Mouse (Mus musculus) C2C12 (cell line): ENCODE results near the gene Nectin2. TPM values are rescaled to one million over a fixed set of nuclear protein-coding genes. Genes with fewer than 3 reads are reported as not detected.
A peak's percentile ranks its signal among the peaks of the same experiment; 100 is the strongest.

Source experiments
- H3K27me3 ChIP-seq: one replicate; pipeline ENCODE4 v1.6.1; 2011; ENCODE audit not compliant: control insufficient read depth, insufficient read depth, insufficient read length
- H3K36me3 ChIP-seq: one replicate; pipeline ENCODE4 v1.6.1; 2011; ENCODE audit not compliant: control insufficient read depth, insufficient read depth
- H3K4me3 ChIP-seq: one replicate; pipeline ENCODE4 v1.5.1; 2011; ENCODE audit warnings: mild to moderate bottlenecking, control low read depth; ENCODE audit not compliant: poor library complexity, insufficient read depth, severe bottlenecking
- H3K79me2 ChIP-seq: one replicate; pipeline ENCODE4 v1.6.1; 2011; ENCODE audit not compliant: control insufficient read depth, insufficient read depth
- H3K79me3 ChIP-seq: one replicate; pipeline ENCODE4 v1.6.1; 2011; ENCODE audit warnings: low read depth, control low read depth
- H3ac ChIP-seq: one replicate; pipeline ENCODE3; 2011; ENCODE audit warnings: low read depth; ENCODE audit not compliant: control insufficient read depth, insufficient read length
- CEBPB ChIP-seq: IDR thresholded peaks from one replicate; pipeline ENCODE4 v1.6.1; 2011; ENCODE audit warnings: low read depth, mild to moderate bottlenecking, control low read depth, moderate library complexity
- CTCF ChIP-seq: IDR thresholded peaks from one replicate; pipeline ENCODE4 v1.5.1; 2011; ENCODE audit not compliant: control insufficient read depth, insufficient read depth, insufficient read length
- FOSL1 ChIP-seq: IDR thresholded peaks from one replicate; pipeline ENCODE4 v1.8.0; 2011; ENCODE audit warnings: mild to moderate bottlenecking, low read length; ENCODE audit not compliant: poor library complexity, insufficient read depth, severe bottlenecking
- MAX ChIP-seq: IDR thresholded peaks from one replicate; pipeline ENCODE4 v1.6.1; 2011; ENCODE audit warnings: mild to moderate bottlenecking, control low read depth
- MYOD1 ChIP-seq: IDR thresholded peaks from one replicate; pipeline ENCODE4 v1.6.1; 2011; ENCODE audit warnings: low read depth; ENCODE audit not compliant: control insufficient read depth, insufficient read length
- MYOG ChIP-seq: IDR thresholded peaks from one replicate; pipeline ENCODE4 v1.6.1; 2011; ENCODE audit not compliant: control insufficient read depth, insufficient read length; ENCODE audit errors: extremely low read depth
- USF1 ChIP-seq: IDR thresholded peaks from one replicate; pipeline ENCODE4 v1.6.1; 2011; ENCODE audit warnings: low read depth, mild to moderate bottlenecking, control low read depth, moderate library complexity
- polyA plus RNA-seq: library from polyadenylated mRNA; unstranded; fragments of >200 nt; fragmentation: generic; extraction: Trizol; gene quantifications from one replicate; pipeline ENCODE4 v1.2.1, GENCODE M21; 2012; ENCODE audit warnings: missing spikeins

Gene Nectin2
- polyA plus RNA-seq, 1 experiment = 26.7 TPM

- H3K79me3 ChIP-seq = no peaks in the 10 kb centered on the region
- TF ChIP-seq MYOD1 = no peak
- TF ChIP-seq FOSL1 = no peak
- no peak for TF ChIP-seq MAX
- TF ChIP-seq USF1 = no peak
- no peak for TF ChIP-seq MYOG
- no peak for TF ChIP-seq CTCF
- no peak for TF ChIP-seq CEBPB
Measured at GRCm38 (mm10) chr7:19779903-19780302, 29.6 kb upstream of the Nectin2 start.

GRCm38 (mm10) chr7:19778645-19779044 lies 28.4 kb upstream of the Nectin2 start:
- Histone ChIP-seq H3K36me3 (no peaks in the 10 kb centered on the region), H3K79me3 (no peaks in the 10 kb centered on the region), H3K4me3 (no peak overlapping the region), H3ac (no peak overlapping the region), H3K79me2 (no peaks in the 10 kb centered on the region), H3K27me3 (no peaks in the 10 kb centered on the region)
- TF ChIP-seq MYOD1 = no peak
- no peak for TF ChIP-seq USF1
- TF ChIP-seq FOSL1 = no peak
- no peak for TF ChIP-seq CEBPB
- TF ChIP-seq MAX = no peak
- TF ChIP-seq CTCF = no peak
- TF ChIP-seq MYOG = no peak

More at GRCm38 (mm10) chr7:19779903-19780302, 29.6 kb upstream of the Nectin2 start:
- no peaks in the 10 kb centered on the region for H3K27me3 ChIP-seq
- no peak overlapping the region for H3ac ChIP-seq
- H3K79me2 ChIP-seq = no peaks in the 10 kb centered on the region
- H3K36me3 ChIP-seq = no peaks in the 10 kb centered on the region
- H3K4me3 ChIP-seq = no peak overlapping the region

- no peaks in the 10 kb centered on the region for H3K36me3 ChIP-seq
- TF ChIP-seq USF1 (no peak), CEBPB (no peak), MYOD1 (peak; percentile 39), FOSL1 (no peak)
- no peak overlapping the region for H3ac ChIP-seq
- H3K4me3 ChIP-seq = no peak overlapping the region
- no peaks in the 10 kb centered on the region for H3K27me3 ChIP-seq
- H3K79me3 ChIP-seq = no peaks in the 10 kb centered on the region
- H3K79me2 ChIP-seq = no peaks in the 10 kb centered on the region
Measured at GRCm38 (mm10) chr7:19777049-19777723, 26.9 kb upstream of the Nectin2 start.

- H3K79me3 ChIP-seq = no peaks in the 10 kb centered on the region
- no peak overlapping the region for H3K4me3 ChIP-seq
- H3K36me3 ChIP-seq = no peaks in the 10 kb centered on the region
- H3K27me3 ChIP-seq = peaks cover 5% of the 10 kb centered on the region
- no peaks in the 10 kb centered on the region for H3K79me2 ChIP-seq
- no peak for TF ChIP-seq MYOD1
- H3ac ChIP-seq = no peak overlapping the region
Measured at GRCm38 (mm10) chr7:19771682-19772081, 21.4 kb upstream of the Nectin2 start.

GRCm38 (mm10) chr7:19770984-19771391 lies 20.7 kb upstream of the Nectin2 start, which contains the start of gene Bcam:
TSS of gene Bcam (minus strand) at chr7:19771016.
- Histone ChIP-seq H3K79me3 (no peaks in the 10 kb centered on the region), H3K27me3 (peaks cover 5% of the 10 kb centered on the region), H3K4me3 (no peak within 1 kb of the TSS), H3ac (no peak within 1 kb of the TSS), H3K36me3 (no peaks in the 10 kb centered on the region), H3K79me2 (no peaks in the 10 kb centered on the region)
- TF ChIP-seq USF1 = no peak
- TF ChIP-seq MYOD1 = no peak
- no peak for TF ChIP-seq CTCF
- no peak for TF ChIP-seq FOSL1

GRCm38 (mm10) chr7:19770375-19770754 lies 20.1 kb upstream of the Nectin2 start:
- no peak overlapping the region for H3K4me3 ChIP-seq
- no peaks in the 10 kb centered on the region for H3K79me2 ChIP-seq
- no peaks in the 10 kb centered on the region for H3K36me3 ChIP-seq
- H3ac ChIP-seq = no peak overlapping the region
- H3K27me3 ChIP-seq = peaks cover 7% of the 10 kb centered on the region
- TF ChIP-seq CTCF = no peak
- H3K79me3 ChIP-seq = no peaks in the 10 kb centered on the region
